Mouse (Mus musculus): ENCODE data around the gene Ccdc169. TPM values are rescaled to one million over a fixed set of nuclear protein-coding genes. Genes with fewer than 3 reads are reported as not detected.

The Ccdc169 gene
- polyA plus RNA-seq, 1 experiment: 0.05 TPM

DNA sequence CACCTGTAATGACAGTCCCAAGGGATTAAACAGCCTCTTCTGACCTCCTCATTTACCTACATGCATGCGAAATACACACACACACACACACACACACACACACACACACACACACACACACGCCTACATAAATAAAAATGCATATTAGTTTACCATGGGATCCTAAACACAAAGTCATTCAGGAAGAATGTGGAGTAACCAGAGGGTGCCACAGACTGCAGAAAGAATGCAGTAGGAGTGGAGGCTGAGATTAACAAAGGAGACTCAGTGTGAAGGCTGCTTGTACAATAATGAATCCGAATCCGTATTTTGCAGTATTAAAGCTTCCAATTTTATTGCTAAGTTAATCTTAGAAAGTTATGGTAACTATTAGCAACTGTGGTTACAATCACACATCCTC, 7.8 kb downstream of the Ccdc169 start:
- no peaks in the 10 kb centered on the region for H3K79me3 ChIP-seq (ENCODE audit: low read depth)
- no peak for TF ChIP-seq MYOD1 (IDR thresholded peaks at IDR 0.05; ENCODE audit: control insufficient read depth, insufficient read length, low read depth)
- no peak for TF ChIP-seq MYOG (IDR thresholded peaks at IDR 0.05; ENCODE audit: control insufficient read depth, extremely low read depth, insufficient read length)

DNA sequence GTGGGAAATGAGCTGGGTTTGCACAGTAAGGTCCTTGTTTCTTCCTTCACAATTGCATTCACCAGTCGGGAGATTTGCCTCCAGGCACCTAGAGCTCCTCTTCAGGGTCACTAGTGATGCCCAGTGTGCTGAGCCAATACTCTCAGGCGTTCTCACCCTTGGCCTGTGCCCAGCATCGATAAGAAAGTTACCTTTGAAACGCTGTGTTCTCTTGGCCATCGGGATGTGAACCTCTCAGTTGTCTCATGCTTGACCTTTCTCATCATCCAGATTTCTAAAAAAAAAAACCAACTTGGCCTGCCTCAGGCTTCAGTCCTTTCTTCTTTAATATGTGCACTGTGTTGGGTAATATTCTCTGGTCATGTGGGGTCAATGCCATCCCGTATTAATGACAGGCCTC, 9.3 kb downstream of the Ccdc169 start:
- Histone ChIP-seq H3K36me3 (ENCODE audit: control insufficient read depth, insufficient read depth) (no peaks in the 10 kb centered on the region), H3ac (ENCODE audit: control insufficient read depth, insufficient read length, low read depth) (no peak overlapping the region), H3K27me3 (ENCODE audit: control insufficient read depth, insufficient read depth, insufficient read length) (no peaks in the 10 kb centered on the region), H3K79me2 (ENCODE audit: control insufficient read depth, insufficient read depth) (no peaks in the 10 kb centered on the region), H3K79me3 (ENCODE audit: low read depth) (no peaks in the 10 kb centered on the region), H3K4me3 (ENCODE audit: insufficient read depth, poor library complexity, severe bottlenecking) (no peak overlapping the region)
- no peak for TF ChIP-seq CTCF (IDR thresholded peaks at IDR 0.05; ENCODE audit: control insufficient read depth, insufficient read depth, insufficient read length)

More for the DNA sequence above, 7.8 kb downstream of the Ccdc169 start:
- H3K4me3 ChIP-seq (ENCODE audit: insufficient read depth, poor library complexity, severe bottlenecking): no peak overlapping the region
- H3ac ChIP-seq (ENCODE audit: control insufficient read depth, insufficient read length, low read depth): no peak overlapping the region
- H3K27me3 ChIP-seq (ENCODE audit: control insufficient read depth, insufficient read depth, insufficient read length): no peaks in the 10 kb centered on the region
- H3K36me3 ChIP-seq (ENCODE audit: control insufficient read depth, insufficient read depth): no peaks in the 10 kb centered on the region
- H3K79me2 ChIP-seq (ENCODE audit: control insufficient read depth, insufficient read depth): no peaks in the 10 kb centered on the region

GRCm38 (mm10) chr3:55147156-55147555, 10.0 kb downstream of the Ccdc169 start:
- Histone ChIP-seq H3K27me3 (ENCODE audit: control insufficient read depth, insufficient read depth, insufficient read length) (no peaks in the 10 kb centered on the region), H3K36me3 (ENCODE audit: control insufficient read depth, insufficient read depth) (no peaks in the 10 kb centered on the region), H3K79me3 (ENCODE audit: low read depth) (no peaks in the 10 kb centered on the region), H3K79me2 (ENCODE audit: control insufficient read depth, insufficient read depth) (no peaks in the 10 kb centered on the region), H3ac (ENCODE audit: control insufficient read depth, insufficient read length, low read depth) (no peak overlapping the region), H3K4me3 (ENCODE audit: insufficient read depth, poor library complexity, severe bottlenecking) (no peak overlapping the region)
- no peak for TF ChIP-seq FOSL1 (IDR thresholded peaks at IDR 0.05; ENCODE audit: insufficient read depth, low read length, poor library complexity, severe bottlenecking)
- no peak for TF ChIP-seq MYOG (IDR thresholded peaks at IDR 0.05; ENCODE audit: control insufficient read depth, extremely low read depth, insufficient read length)
- no peak for TF ChIP-seq CEBPB (IDR thresholded peaks at IDR 0.05; ENCODE audit: low read depth)
- TF ChIP-seq USF1 (IDR thresholded peaks at IDR 0.05; ENCODE audit: low read depth): no peak
- TF ChIP-seq CTCF (IDR thresholded peaks at IDR 0.05; ENCODE audit: control insufficient read depth, insufficient read depth, insufficient read length): no peak
- no peak for TF ChIP-seq MAX (IDR thresholded peaks at IDR 0.05)
- TF ChIP-seq MYOD1 (IDR thresholded peaks at IDR 0.05; ENCODE audit: control insufficient read depth, insufficient read length, low read depth): no peak

GRCm38 (mm10) chr3:55148091-55148490, 11.0 kb downstream of the Ccdc169 start:
- Histone ChIP-seq H3K4me3 (ENCODE audit: insufficient read depth, poor library complexity, severe bottlenecking) (no peak overlapping the region), H3K36me3 (ENCODE audit: control insufficient read depth, insufficient read depth) (no peaks in the 10 kb centered on the region), H3K27me3 (ENCODE audit: control insufficient read depth, insufficient read depth, insufficient read length) (no peaks in the 10 kb centered on the region), H3K79me3 (ENCODE audit: low read depth) (no peaks in the 10 kb centered on the region), H3K79me2 (ENCODE audit: control insufficient read depth, insufficient read depth) (no peaks in the 10 kb centered on the region), H3ac (ENCODE audit: control insufficient read depth, insufficient read length, low read depth) (no peak overlapping the region)
- no peak for TF ChIP-seq MYOG (IDR thresholded peaks at IDR 0.05; ENCODE audit: control insufficient read depth, extremely low read depth, insufficient read length)
- no peak for TF ChIP-seq MYOD1 (IDR thresholded peaks at IDR 0.05; ENCODE audit: control insufficient read depth, insufficient read length, low read depth)
- no peak for TF ChIP-seq MAX (IDR thresholded peaks at IDR 0.05)
- TF ChIP-seq FOSL1 (IDR thresholded peaks at IDR 0.05; ENCODE audit: insufficient read depth, low read length, poor library complexity, severe bottlenecking): no peak
- no peak for TF ChIP-seq USF1 (IDR thresholded peaks at IDR 0.05; ENCODE audit: low read depth)
- TF ChIP-seq CEBPB (IDR thresholded peaks at IDR 0.05; ENCODE audit: low read depth): no peak
- no peak for TF ChIP-seq CTCF (IDR thresholded peaks at IDR 0.05; ENCODE audit: control insufficient read depth, insufficient read depth, insufficient read length)

DNA sequence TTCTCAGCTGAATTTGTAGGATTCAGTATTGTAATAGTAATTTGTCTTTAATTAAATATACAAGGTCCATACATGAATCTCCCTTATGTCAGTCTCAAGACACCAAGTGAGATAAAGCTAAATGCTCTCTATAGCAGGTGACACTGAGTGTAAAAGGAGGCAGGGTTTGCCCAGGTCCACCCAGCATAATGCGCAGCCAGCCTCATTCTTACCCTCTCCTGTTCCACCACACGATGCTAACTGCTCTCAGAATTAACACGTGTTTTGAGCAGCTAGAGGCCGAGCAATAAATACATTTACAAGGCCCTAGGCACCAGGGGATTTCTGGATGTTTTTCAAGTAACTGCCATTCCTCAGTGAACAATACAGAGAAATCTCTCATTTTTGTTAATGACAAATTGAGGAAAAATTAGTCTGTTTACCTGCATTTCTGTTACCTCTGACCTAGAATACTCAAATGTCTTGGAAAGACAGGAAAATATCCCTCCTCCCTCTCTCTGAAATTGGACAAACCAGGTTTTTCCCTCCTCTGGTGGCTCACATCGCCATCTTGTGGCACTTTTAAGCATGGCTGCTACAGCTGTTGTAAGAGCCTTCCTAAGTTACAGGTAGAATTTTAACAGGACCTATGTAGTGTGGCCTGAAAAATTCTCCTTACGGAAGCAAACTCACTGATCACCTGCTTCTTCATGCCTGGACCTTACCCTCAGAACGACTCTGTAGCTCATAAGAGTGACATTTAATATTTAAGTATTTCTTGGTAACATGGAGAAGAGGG, 14.7 kb downstream of the Ccdc169 start:
- H3K79me3 ChIP-seq (ENCODE audit: low read depth): no peaks in the 10 kb centered on the region
- TF ChIP-seq FOSL1 (IDR thresholded peaks at IDR 0.05; ENCODE audit: insufficient read depth, low read length, poor library complexity, severe bottlenecking): no peak
- peak; percentile 53 for TF ChIP-seq CTCF (IDR thresholded peaks at IDR 0.05; ENCODE audit: control insufficient read depth, insufficient read depth, insufficient read length)
- H3K4me3 ChIP-seq (ENCODE audit: insufficient read depth, poor library complexity, severe bottlenecking): peak overlapping the region; percentile 6

DNA sequence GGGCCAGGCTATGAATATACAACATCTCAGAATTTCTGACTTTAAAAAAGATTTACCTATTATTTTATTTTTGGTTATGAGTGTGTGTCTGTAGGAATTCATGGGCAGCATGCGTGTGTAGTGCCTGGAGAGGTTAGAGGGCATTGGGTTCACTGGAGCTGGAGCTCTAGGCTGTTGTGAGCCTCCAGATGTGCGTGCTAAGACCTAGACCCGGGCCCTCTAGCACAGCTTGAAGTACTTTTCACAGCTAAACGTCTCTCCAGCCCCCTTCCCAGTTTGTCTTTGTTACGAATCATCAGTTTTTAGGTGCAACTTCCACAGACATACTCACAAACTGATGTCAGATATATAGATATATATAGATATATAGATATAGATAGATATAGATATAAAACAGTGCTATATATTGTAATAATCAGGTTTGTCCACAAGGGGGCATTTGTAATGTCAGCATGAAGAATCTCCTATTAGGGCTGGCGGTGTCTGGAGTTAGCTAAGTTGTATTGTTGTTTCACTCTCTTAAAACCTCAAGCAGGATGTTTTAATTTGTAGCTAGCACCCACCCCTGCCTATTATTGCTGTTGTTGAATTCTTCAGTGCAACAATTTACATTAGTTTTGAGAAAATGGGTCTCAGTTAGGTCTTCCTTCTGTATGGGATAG, 15.7 kb downstream of the Ccdc169 start:
- Histone ChIP-seq H3ac (ENCODE audit: control insufficient read depth, insufficient read length, low read depth) (no peak overlapping the region), H3K79me2 (ENCODE audit: control insufficient read depth, insufficient read depth) (no peaks in the 10 kb centered on the region), H3K4me3 (ENCODE audit: insufficient read depth, poor library complexity, severe bottlenecking) (no peak overlapping the region), H3K79me3 (ENCODE audit: low read depth) (no peaks in the 10 kb centered on the region), H3K36me3 (ENCODE audit: control insufficient read depth, insufficient read depth) (no peaks in the 10 kb centered on the region), H3K27me3 (ENCODE audit: control insufficient read depth, insufficient read depth, insufficient read length) (no peaks in the 10 kb centered on the region)
- no peak for TF ChIP-seq FOSL1 (IDR thresholded peaks at IDR 0.05; ENCODE audit: insufficient read depth, low read length, poor library complexity, severe bottlenecking)
- TF ChIP-seq MYOD1 (IDR thresholded peaks at IDR 0.05; ENCODE audit: control insufficient read depth, insufficient read length, low read depth): no peak
- no peak for TF ChIP-seq CTCF (IDR thresholded peaks at IDR 0.05; ENCODE audit: control insufficient read depth, insufficient read depth, insufficient read length)
- no peak for TF ChIP-seq USF1 (IDR thresholded peaks at IDR 0.05; ENCODE audit: low read depth)
- TF ChIP-seq CEBPB (IDR thresholded peaks at IDR 0.05; ENCODE audit: low read depth): no peak
- TF ChIP-seq MAX (IDR thresholded peaks at IDR 0.05): no peak
- TF ChIP-seq MYOG (IDR thresholded peaks at IDR 0.05; ENCODE audit: control insufficient read depth, extremely low read depth, insufficient read length): no peak

More for the DNA sequence above, 14.7 kb downstream of the Ccdc169 start:
- H3K36me3 ChIP-seq (ENCODE audit: control insufficient read depth, insufficient read depth): no peaks in the 10 kb centered on the region
- H3K79me2 ChIP-seq (ENCODE audit: control insufficient read depth, insufficient read depth): no peaks in the 10 kb centered on the region
- H3K27me3 ChIP-seq (ENCODE audit: control insufficient read depth, insufficient read depth, insufficient read length): no peaks in the 10 kb centered on the region
- no peak overlapping the region for H3ac ChIP-seq (ENCODE audit: control insufficient read depth, insufficient read length, low read depth)

All from C2C12 (cell line).